Comparison of ENCODE assay signal across 8 mouse cellular contexts in genomic region chr12:54795153-54795998, GRCm38 (mm10). TPM values are rescaled to one million over a fixed set of nuclear protein-coding genes. Genes with fewer than 3 reads are reported as not detected.
DNase-seq lines count a peak whose midpoint lies in the region; ATAC-seq and TF ChIP-seq lines count a peak whose summit lies in the region.

TSS of gene Snx6 (minus strand) at chr12:54795703.

- peaks cover 24% of the 10 kb centered on the region for H3K36me3 ChIP-seq in E14TG2a.4 (ENCODE audit: insufficient read depth, low read length)
- H3K36me3 ChIP-seq in forebrain, embryonic 13.5 days (ENCODE audit: poor library complexity, severe bottlenecking), result 0 out of 2 replicates have a peak, but pooled peaks cover 6% of the 10 kb centered on the region
- H3K36me3 ChIP-seq in liver, postnatal 0 days (replicated peaks; ENCODE audit: insufficient read depth, low read length), result peaks cover 7% of the 10 kb centered on the region; the same call in 1 of the 2 replicates
- no peaks in the 10 kb centered on the region for H3K36me3 ChIP-seq in neural tube, embryonic 15.5 days

- intact Hi-C loops in heart, postnatal 10 days (cut with DNase I), result no loop called here

- peak within 1 kb of the TSS; percentile 67 for H3K4me2 ChIP-seq in forebrain, embryonic 13.5 days
- peak within 1 kb of the TSS; percentile 97 for H3K4me2 ChIP-seq in liver, postnatal 0 days (ENCODE audit: low read depth, low read length)
- peak within 1 kb of the TSS; percentile 70 for H3K4me2 ChIP-seq in neural tube, embryonic 15.5 days

- H3K27me3 ChIP-seq in E14TG2a.4 (ENCODE audit: insufficient read depth, low read length), result no peaks in the 10 kb centered on the region
- no peaks in the 10 kb centered on the region for H3K27me3 ChIP-seq in forebrain, embryonic 13.5 days
- H3K27me3 ChIP-seq in liver, postnatal 0 days (ENCODE audit: insufficient read depth, low read length), result no peaks in the 10 kb centered on the region
- no peaks in the 10 kb centered on the region for H3K27me3 ChIP-seq in neural tube, embryonic 15.5 days (replicated peaks)

- peak; percentile 77 for DNase-seq in c-Kit-positive CD71-positive TER-119-positive erythroid progenitor cells, embryonic 14.5 days (ENCODE audit: low spot score)
- DNase-seq in heart, postnatal 10 days, result peak; percentile 86 to 87
- DNase-seq in large intestine, adult 2 months (ENCODE audit: low read depth, low spot score), result no peak
- DNase-seq in liver, postnatal 0 days, result peak; percentile 90
- peak; percentile 89 for DNase-seq in testis, postnatal 14 days (ENCODE audit: low spot score)

- H3K27ac ChIP-seq in forebrain, embryonic 13.5 days, result peak within 1 kb of the TSS; percentile 65
- peak within 1 kb of the TSS; percentile 87 for H3K27ac ChIP-seq in liver, postnatal 0 days (ENCODE audit: low read depth)
- peak within 1 kb of the TSS; percentile 89 for H3K27ac ChIP-seq in neural tube, embryonic 15.5 days (replicated peaks)

- WGBS in forebrain, embryonic 13.5 days, result under 1% methylated on average over 43 of the region's 76 CpGs
- under 1% methylated on average over 73 of the region's 76 CpGs for WGBS in large intestine, adult 2 months
- WGBS in liver, postnatal 0 days (ENCODE audit: insufficient replicate concordance), result under 1% methylated on average over 43 of the region's 76 CpGs
- under 1% methylated on average over 64 of the region's 76 CpGs for WGBS in neural tube, embryonic 15.5 days

- H3K4me1 ChIP-seq in E14TG2a.4 (replicated peaks; ENCODE audit: low read depth, low read length), result peaks cover 35% of the 10 kb centered on the region
- H3K4me1 ChIP-seq in forebrain, embryonic 13.5 days, result peaks cover 22% of the 10 kb centered on the region
- peaks cover 9% of the 10 kb centered on the region; the same call in 1 of the 2 replicates for H3K4me1 ChIP-seq in liver, postnatal 0 days (ENCODE audit: insufficient read depth)
- peaks cover 33% of the 10 kb centered on the region for H3K4me1 ChIP-seq in neural tube, embryonic 15.5 days

- no peak for TF ChIP-seq CTCF in E14TG2a.4 (conservative IDR thresholded peaks at IDR 0.05; ENCODE audit: low read length)
- TF ChIP-seq CTCF in liver, postnatal 0 days (IDR thresholded peaks at IDR 0.05; ENCODE audit: low read depth), result no peak

- no peak for TF ChIP-seq EP300 in liver, postnatal 0 days (IDR thresholded peaks at IDR 0.05; ENCODE audit: low read depth)

- H3K9me3 ChIP-seq in E14TG2a.4 (ENCODE audit: low read length), result no peaks in the 10 kb centered on the region
- no peaks in the 10 kb centered on the region for H3K9me3 ChIP-seq in forebrain, embryonic 13.5 days (replicated peaks)
- H3K9me3 ChIP-seq in liver, postnatal 0 days (ENCODE audit: low read length), result no peaks in the 10 kb centered on the region
- H3K9me3 ChIP-seq in neural tube, embryonic 15.5 days (replicated peaks), result no peaks in the 10 kb centered on the region

- peak within 1 kb of the TSS; percentile 99 for H3K9ac ChIP-seq in forebrain, embryonic 13.5 days
- H3K9ac ChIP-seq in liver, postnatal 0 days (replicated peaks), result peak within 1 kb of the TSS; percentile 99
- peak within 1 kb of the TSS; percentile 99 for H3K9ac ChIP-seq in neural tube, embryonic 15.5 days (replicated peaks)

- peak; percentile 96 for ATAC-seq in forebrain, embryonic 13.5 days
- peak; percentile 97 for ATAC-seq in liver, postnatal 0 days
- peak; percentile 96 for ATAC-seq in neural tube, embryonic 15.5 days (ENCODE audit: low FRiP score)

- H3K4me3 ChIP-seq in E14TG2a.4 (replicated peaks; ENCODE audit: low read length), result peak within 1 kb of the TSS; percentile 96
- peak within 1 kb of the TSS; percentile 98 for H3K4me3 ChIP-seq in forebrain, embryonic 13.5 days
- peak within 1 kb of the TSS; percentile 98 for H3K4me3 ChIP-seq in liver, postnatal 0 days (ENCODE audit: low read depth, low read length)
- H3K4me3 ChIP-seq in neural tube, embryonic 15.5 days (replicated peaks), result peak within 1 kb of the TSS; percentile 96

RNA-seq across cellular contexts. Expression of gene Snx6, which starts in this region (rescaled TPM):
- 180 and 195 TPM in 2 replicates for polyA plus RNA-seq in forebrain, embryonic 13.5 days (2015; fragmentation: Nextera tagmentation; extraction: Ambion mirVana)
- total RNA-seq in heart, postnatal 10 days (2021), result 10 to 100 TPM; 49.7 to 52.9 TPM
- 20.7 and 26.0 TPM in 2 replicates for polyA plus RNA-seq in large intestine, adult 2 months (2012; rRNA removed)
- polyA plus RNA-seq in liver, postnatal 0 days (2015; fragmentation: Nextera tagmentation; extraction: Ambion mirVana), result 56.0 and 62.3 TPM in 2 replicates
- polyA plus RNA-seq in neural tube, embryonic 15.5 days (2015; fragmentation: Nextera tagmentation; extraction: Ambion mirVana), result 131 and 137 TPM in 2 replicates
